Mouse (Mus musculus): ENCODE measurements around the gene Gm49387. TPM values are rescaled to one million over a fixed set of nuclear protein-coding genes. Genes with fewer than 3 reads are reported as not detected.

The Gm49387 gene
- polyA plus RNA-seq, 1 experiment from 2014 or later: 0.69 TPM

DNA sequence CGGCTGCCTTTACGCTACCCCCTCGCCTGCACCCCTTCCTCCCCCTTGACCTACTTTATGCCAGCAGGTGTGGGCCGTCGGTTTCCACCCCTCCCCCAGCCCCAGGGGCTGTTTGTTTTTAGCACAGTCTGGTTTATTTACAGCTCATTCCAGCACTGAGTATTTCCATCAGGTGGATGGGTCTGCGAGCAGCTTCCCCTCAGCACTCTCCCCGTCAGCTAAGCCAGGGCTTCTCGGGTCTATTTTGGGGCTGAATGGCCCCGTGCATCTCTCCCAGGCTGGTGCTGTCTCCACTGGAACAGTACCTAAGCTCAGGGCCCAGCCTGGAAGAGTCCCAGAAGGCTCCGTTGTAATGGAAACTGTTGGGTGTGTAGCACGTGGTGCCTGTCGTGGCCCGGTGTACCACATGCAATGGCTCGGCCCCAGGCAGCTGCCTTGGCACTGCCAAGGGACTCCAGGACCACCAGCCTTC is 84.7 kb downstream of the Gm49387 start:
- Histone ChIP-seq H3K4me1 (replicated peaks) (no peaks in the 10 kb centered on the region), H3K4me2 (no peak overlapping the region), H3K27ac (no peak overlapping the region), H3K4me3 (replicated peaks) (no peak overlapping the region), H3K27me3 (0 out of 2 replicates have a peak, but pooled peaks cover 11% of the 10 kb centered on the region), H3K9ac (no peak overlapping the region), H3K9me3 (replicated peaks) (no peaks in the 10 kb centered on the region), H3K36me3 (no peaks in the 10 kb centered on the region)
- WGBS (ENCODE audit: insufficient replicate concordance): 59% methylated on average over 14 of the region's 14 CpGs
- DNase-seq (no peak), ATAC-seq (ENCODE audit: low read depth) (no peak)

DNA sequence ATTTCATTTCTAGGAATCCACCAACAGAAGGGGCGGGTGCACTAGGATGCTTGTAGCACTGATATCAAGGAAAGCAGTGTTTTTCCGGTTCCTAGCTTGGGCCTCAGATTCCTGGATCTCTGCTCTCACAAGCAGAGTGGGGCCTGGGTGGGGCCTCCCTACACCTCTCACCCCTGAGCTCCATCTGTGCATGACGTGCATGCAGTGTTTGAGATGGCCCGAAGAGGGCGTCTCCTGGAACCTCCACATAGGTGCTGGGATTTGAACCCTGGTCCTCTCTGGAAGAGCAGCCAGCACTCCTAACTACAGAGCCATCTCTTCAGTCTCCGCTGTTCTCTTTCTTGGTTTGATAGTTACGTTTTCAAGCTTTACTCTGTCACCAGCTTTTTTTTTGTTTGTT is 85.7 kb downstream of the Gm49387 start:
- 72% methylated on average over 7 of the region's 7 CpGs for WGBS (ENCODE audit: insufficient replicate concordance)
- Histone ChIP-seq H3K4me1 (replicated peaks) (no peaks in the 10 kb centered on the region), H3K4me3 (replicated peaks) (no peak overlapping the region), H3K4me2 (no peak overlapping the region), H3K27ac (no peak overlapping the region), H3K9ac (no peak overlapping the region), H3K9me3 (replicated peaks) (no peaks in the 10 kb centered on the region), H3K27me3 (0 out of 2 replicates have a peak, but pooled peaks cover 9% of the 10 kb centered on the region), H3K36me3 (no peaks in the 10 kb centered on the region)
- ATAC-seq (ENCODE audit: low read depth): no peak
- DNase-seq: no peak

DNA sequence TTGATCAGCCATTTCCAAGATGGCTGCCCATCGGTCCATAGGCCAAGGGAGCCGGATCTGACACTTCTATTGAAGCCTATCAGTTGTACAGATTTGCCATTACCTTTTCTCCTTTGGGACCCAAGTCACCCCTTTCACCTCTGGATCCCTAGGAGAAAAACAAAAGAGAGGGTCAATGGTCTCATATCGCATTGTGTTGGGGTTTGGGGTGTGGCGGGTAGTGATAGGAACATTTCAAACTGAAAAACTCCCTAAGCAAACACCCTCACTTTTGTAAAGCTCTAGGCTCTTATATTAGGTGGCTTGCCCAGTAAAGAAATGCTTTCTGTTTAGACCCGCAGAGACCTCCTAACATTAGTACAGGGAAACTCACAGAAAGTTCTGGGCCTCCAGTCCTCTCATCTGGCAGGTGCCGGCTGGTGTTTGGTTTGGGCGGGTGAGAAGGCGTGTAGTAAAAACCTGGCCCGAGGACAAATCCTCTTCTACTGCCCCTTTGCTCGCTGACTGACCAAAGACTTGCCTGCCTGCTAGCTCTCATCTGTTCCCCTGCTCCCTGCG is 96.7 kb downstream of the Gm49387 start:
- Histone ChIP-seq H3K4me3 (replicated peaks) (no peak overlapping the region), H3K4me1 (replicated peaks) (no peaks in the 10 kb centered on the region), H3K27ac (no peak overlapping the region), H3K27me3 (no peaks in the 10 kb centered on the region; the same call in 1 of the 2 replicates), H3K4me2 (no peak overlapping the region), H3K9me3 (replicated peaks) (no peaks in the 10 kb centered on the region), H3K36me3 (no peaks in the 10 kb centered on the region), H3K9ac (no peak overlapping the region)
- ATAC-seq (ENCODE audit: low read depth): no peak
- WGBS (ENCODE audit: insufficient replicate concordance): 76% methylated on average over 11 of the region's 11 CpGs
- DNase-seq: no peak

DNA sequence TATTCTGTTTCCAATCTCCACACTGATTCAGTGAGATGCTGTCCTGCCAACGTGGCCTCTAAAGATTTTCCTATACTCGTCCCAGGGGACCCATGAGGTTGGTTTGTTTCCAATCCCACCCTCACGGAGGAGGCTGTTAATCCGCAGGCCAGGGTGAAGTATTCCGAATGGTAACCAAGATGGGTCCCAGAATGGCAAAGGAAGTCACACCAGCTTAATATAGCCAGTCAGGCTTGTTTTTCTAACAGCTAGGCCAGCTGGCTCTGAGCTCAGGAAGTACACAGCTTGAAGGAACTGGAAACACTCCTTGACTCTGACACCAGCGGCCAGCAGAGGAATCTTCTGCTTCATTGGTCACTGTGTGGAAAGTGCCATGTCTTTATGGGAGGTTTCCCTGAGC is 103.4 kb downstream of the Gm49387 start:
- ATAC-seq (ENCODE audit: low read depth) (no peak), DNase-seq (no peak)
- Histone ChIP-seq H3K36me3 (no peaks in the 10 kb centered on the region), H3K4me2 (no peak overlapping the region), H3K27me3 (no peaks in the 10 kb centered on the region), H3K27ac (no peak overlapping the region), H3K4me1 (replicated peaks) (peaks cover 7% of the 10 kb centered on the region), H3K9ac (no peak overlapping the region), H3K9me3 (replicated peaks) (no peaks in the 10 kb centered on the region), H3K4me3 (replicated peaks) (no peak overlapping the region)
- WGBS (ENCODE audit: insufficient replicate concordance): 57% methylated on average over 6 of the region's 6 CpGs

DNA sequence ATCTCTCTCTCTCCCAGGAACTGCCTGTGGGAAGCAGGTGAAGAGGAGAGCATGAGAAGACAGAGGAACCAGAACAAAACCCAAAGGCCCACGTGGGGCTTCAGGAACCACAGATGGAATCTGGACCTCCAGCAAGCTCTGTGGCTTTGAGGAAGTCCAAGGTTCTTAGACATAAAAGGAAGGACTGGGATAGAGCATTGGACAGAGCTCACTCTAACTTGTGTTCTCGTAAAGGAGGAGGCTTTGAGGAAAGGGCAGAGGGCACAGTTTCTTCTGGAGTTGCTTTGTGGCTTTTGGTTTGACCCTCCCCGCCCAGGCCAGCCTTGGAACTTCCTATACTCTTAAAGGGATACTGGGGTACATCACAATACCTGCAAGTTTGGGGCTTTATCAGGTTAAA is 108.0 kb downstream of the Gm49387 start:
- no peak overlapping the region for H3K4me2 ChIP-seq
- 33% methylated on average over 3 of the region's 3 CpGs for WGBS (ENCODE audit: insufficient replicate concordance)
- H3K27ac ChIP-seq: no peak overlapping the region
- H3K27me3 ChIP-seq: no peaks in the 10 kb centered on the region
- H3K9me3 ChIP-seq (replicated peaks): no peaks in the 10 kb centered on the region
- ATAC-seq (ENCODE audit: low read depth) (no peak), DNase-seq (no peak)
- H3K4me1 ChIP-seq (replicated peaks): peaks cover 24% of the 10 kb centered on the region
- H3K36me3 ChIP-seq: no peaks in the 10 kb centered on the region
- H3K9ac ChIP-seq: no peak overlapping the region
- no peak overlapping the region for H3K4me3 ChIP-seq (replicated peaks)

DNA sequence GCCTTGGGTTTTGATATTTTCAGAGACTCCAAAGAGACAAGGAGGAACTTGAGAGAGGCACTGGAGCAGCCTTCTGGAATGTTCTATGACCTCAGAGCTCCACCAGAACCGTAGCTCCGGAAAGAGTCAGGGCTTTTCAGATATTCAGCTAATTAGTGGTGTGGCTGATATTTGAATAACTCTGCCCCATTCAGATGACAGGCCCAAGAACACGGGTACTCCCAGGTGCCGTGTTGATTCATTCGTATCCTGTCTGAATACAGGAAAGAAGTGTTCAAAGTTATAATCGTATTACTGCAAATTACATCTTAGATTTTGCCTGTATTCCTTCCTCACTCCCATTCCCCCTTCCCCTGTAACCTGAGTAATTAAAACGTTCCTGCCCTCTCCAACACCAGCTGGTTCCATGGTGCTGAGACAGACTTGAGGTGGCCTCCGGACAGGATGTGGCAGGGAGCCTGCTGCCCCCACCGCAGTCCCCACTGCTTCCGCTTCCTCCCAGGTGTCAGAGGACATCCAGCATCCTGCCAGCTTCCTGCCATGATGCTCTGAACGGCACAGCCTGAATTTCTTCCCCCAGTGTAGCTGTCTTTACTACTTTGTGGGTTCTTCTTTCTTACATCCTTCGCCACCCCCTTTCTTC is 109.1 kb downstream of the Gm49387 start:
- peak overlapping the region; percentile 64 for H3K27ac ChIP-seq
- no peak overlapping the region for H3K4me2 ChIP-seq
- H3K27me3 ChIP-seq: no peaks in the 10 kb centered on the region

DNA sequence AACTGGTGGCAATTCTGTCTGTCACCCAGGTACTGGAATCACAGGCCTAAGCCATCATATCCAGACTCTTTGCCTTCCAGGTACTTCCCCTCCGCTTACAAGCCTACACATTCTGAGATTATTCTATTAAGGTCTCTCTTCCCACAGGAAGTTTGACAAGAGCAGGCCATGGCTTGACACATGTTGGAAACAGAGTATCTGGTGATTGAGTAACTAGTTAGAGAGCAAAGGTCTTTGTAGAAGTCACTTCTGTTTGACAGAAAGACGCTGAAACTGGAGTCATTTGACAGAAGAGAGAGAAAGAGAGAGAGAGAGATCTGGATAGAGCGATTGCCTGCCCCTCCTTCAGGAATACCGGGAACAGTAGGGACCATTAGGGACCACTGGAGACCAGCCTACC is 109.8 kb downstream of the Gm49387 start:
- Histone ChIP-seq H3K4me3 (replicated peaks) (no peak overlapping the region), H3K36me3 (no peaks in the 10 kb centered on the region), H3K4me1 (replicated peaks) (peaks cover 24% of the 10 kb centered on the region), H3K27me3 (no peaks in the 10 kb centered on the region), H3K4me2 (no peak overlapping the region), H3K27ac (peak overlapping the region; percentile 64), H3K9me3 (replicated peaks) (no peaks in the 10 kb centered on the region), H3K9ac (no peak overlapping the region)
- DNase-seq: no peak
- ATAC-seq (ENCODE audit: low read depth): no peak
- 59% methylated on average over 4 of the region's 4 CpGs for WGBS (ENCODE audit: insufficient replicate concordance)

More for the DNA sequence above, 109.1 kb downstream of the Gm49387 start:
- peaks cover 24% of the 10 kb centered on the region for H3K4me1 ChIP-seq (replicated peaks)
- no peak overlapping the region for H3K4me3 ChIP-seq (replicated peaks)
- no peak overlapping the region for H3K9ac ChIP-seq
- ATAC-seq (ENCODE audit: low read depth) (no peak), DNase-seq (no peak)
- no peaks in the 10 kb centered on the region for H3K9me3 ChIP-seq (replicated peaks)
- 26% methylated on average over 12 of the region's 12 CpGs for WGBS (ENCODE audit: insufficient replicate concordance)
- H3K36me3 ChIP-seq: no peaks in the 10 kb centered on the region

DNA sequence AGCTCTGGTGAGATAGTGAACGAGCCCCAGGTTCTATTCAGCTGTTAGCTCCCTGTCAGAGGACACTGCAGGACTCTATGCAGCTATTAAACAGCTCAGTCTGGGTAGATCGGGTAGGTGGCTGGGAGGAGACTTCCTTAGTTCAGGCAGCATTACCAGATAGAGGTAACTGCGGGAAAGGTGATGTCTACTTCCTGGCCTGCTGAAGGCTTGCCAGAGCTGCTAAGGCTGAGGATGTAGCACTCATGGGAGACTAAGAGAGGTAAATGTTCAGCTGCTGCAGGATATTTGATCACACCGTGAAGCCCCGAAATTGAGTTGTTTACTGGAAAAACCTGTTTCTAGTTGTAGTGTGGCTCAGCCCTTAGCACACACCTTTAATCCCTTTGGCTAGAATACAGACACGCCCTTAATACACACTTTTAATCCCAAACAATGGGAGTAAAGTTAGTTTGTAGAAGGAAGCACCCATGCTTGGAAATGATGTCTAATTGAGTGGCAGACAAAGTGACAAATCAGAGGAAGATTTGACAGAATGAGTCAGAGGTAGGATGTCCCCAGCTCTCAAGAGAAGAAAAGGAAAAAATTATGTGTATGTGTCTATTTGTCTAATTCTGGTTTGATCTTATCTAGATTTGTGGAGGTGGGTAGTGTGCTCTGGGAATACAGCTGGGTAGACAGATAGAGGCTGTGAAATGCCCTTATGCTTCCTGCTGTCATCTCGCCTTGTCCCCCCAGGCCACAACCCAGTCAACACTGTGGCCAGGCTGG is 115.5 kb downstream of the Gm49387 start:
- 58% methylated on average over 7 of the region's 7 CpGs for WGBS (ENCODE audit: insufficient replicate concordance)
- no peak overlapping the region for H3K27ac ChIP-seq
- no peak for ATAC-seq (ENCODE audit: low read depth)

DNA sequence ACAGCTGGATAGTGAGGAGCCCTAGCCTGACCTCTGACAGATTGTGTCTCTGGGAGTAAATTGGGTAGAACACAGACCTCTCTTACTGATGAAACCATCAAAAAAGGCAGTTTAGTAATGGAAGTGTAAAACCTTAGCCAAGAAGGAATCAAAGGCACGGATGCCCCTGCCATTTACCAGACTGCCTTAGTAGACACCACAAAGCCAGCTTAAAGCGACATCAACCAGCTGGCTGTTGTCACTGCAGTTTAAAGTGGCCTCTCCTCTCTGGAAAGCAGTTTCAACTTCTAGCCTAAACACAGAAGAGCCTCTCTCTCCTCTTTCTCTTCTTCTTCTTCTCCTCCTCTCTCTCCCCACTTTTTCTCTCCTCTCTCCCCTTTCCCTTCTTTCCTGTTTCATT is 119.4 kb downstream of the Gm49387 start:
- Histone ChIP-seq H3K27me3 (no peaks in the 10 kb centered on the region), H3K36me3 (no peaks in the 10 kb centered on the region), H3K4me3 (replicated peaks) (no peak overlapping the region), H3K9me3 (replicated peaks) (no peaks in the 10 kb centered on the region), H3K4me1 (replicated peaks) (no peaks in the 10 kb centered on the region), H3K27ac (no peak overlapping the region), H3K9ac (no peak overlapping the region), H3K4me2 (no peak overlapping the region)
- ATAC-seq (ENCODE audit: low read depth) (no peak), DNase-seq (no peak)
- 62% methylated on average over 2 of the region's 2 CpGs for WGBS (ENCODE audit: insufficient replicate concordance)

More for the DNA sequence above, 115.5 kb downstream of the Gm49387 start:
- H3K9ac ChIP-seq: no peak overlapping the region
- no peaks in the 10 kb centered on the region for H3K9me3 ChIP-seq (replicated peaks)
- no peaks in the 10 kb centered on the region for H3K36me3 ChIP-seq
- H3K4me1 ChIP-seq (replicated peaks): 0 out of 2 replicates have a peak, but pooled peaks cover 4% of the 10 kb centered on the region
- no peaks in the 10 kb centered on the region for H3K27me3 ChIP-seq
- no peak for DNase-seq
- H3K4me2 ChIP-seq: no peak overlapping the region
- no peak overlapping the region for H3K4me3 ChIP-seq (replicated peaks)

DNA sequence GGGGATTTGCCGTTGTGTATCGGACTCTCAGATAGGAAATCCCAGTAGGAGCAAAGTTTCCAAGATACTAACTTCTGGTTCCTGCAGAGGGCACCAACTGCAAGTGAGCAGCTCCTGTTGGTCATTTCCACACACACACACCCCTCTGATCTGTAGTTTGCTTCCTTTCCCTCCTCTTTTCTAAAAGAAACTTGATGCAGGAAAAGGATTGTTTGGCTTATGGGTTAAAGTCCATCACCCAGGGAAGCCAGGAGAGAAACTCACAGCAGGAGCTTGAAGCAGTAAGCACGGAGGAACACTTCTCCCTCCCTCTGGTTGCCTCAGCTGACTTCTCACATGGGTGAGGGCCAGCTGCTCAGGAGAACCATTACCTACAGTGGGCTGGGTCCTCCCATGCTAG is 121.5 kb downstream of the Gm49387 start:
- DNase-seq (no peak), ATAC-seq (ENCODE audit: low read depth) (no peak)
- Histone ChIP-seq H3K4me1 (replicated peaks) (no peaks in the 10 kb centered on the region), H3K9me3 (replicated peaks) (no peaks in the 10 kb centered on the region), H3K36me3 (0 out of 2 replicates have a peak, but pooled peaks cover 4% of the 10 kb centered on the region), H3K27me3 (no peaks in the 10 kb centered on the region), H3K4me2 (no peak overlapping the region), H3K4me3 (replicated peaks) (no peak overlapping the region), H3K9ac (no peak overlapping the region), H3K27ac (no peak overlapping the region)
- WGBS (ENCODE audit: insufficient replicate concordance): 39% methylated on average over 3 of the region's 3 CpGs

DNA sequence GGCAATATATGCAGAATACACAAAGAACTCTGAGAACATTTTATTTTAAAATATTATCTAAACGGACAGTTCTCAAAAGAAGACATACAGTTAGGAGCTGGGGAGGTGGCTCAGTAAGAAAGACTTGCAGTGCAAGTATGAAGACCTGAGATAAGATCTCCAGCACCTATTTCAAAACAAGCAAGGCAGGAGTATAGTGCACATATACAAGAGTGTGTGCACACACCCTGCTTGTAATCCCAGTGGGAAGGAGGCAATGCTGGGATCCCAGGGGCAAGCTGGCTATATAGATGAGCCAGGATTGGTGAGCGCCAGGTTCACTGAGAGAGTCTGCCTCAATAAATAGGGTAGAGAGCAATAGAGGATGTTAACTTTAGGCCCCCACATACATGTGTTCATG is 124.8 kb downstream of the Gm49387 start:
- Histone ChIP-seq H3K4me3 (replicated peaks) (no peak overlapping the region), H3K27ac (no peak overlapping the region), H3K4me1 (replicated peaks) (no peaks in the 10 kb centered on the region), H3K9ac (no peak overlapping the region), H3K9me3 (replicated peaks) (no peaks in the 10 kb centered on the region), H3K27me3 (no peaks in the 10 kb centered on the region), H3K4me2 (no peak overlapping the region), H3K36me3 (peaks cover 12% of the 10 kb centered on the region; the same call in 1 of the 2 replicates)
- WGBS (ENCODE audit: insufficient replicate concordance): 72% methylated on average over 2 of the region's 2 CpGs
- DNase-seq: no peak
- ATAC-seq (ENCODE audit: low read depth): no peak
